Mouse (Mus musculus) hindbrain, embryonic 12.5 days (tissue): ENCODE results near the gene Prkab2. TPM values are rescaled to one million over a fixed set of nuclear protein-coding genes. Genes with fewer than 3 reads are reported as not detected.
A peak's percentile ranks its signal among the peaks of the same experiment; 100 is the strongest.

Experiments used
- ATAC-seq: fragments of 200-750 bp; cut with Nextera tagmentation; 2 replicates; pipeline ENCODE4 v1.8.0; 2017; ENCODE audit warnings: moderate TSS enrichment; ENCODE audit not compliant: low FRiP score
- H3K27ac ChIP-seq: fragments of 300-500 bp; sonication (generic); 2 replicates; pipeline ENCODE4 v1.5.1; 2016; ENCODE audit warnings: mild to moderate bottlenecking
- H3K27me3 ChIP-seq: fragments of 300-500 bp; sonication (generic); 2 replicates; pipeline ENCODE4 v1.6.1; 2016; ENCODE audit warnings: mild to moderate bottlenecking
- H3K36me3 ChIP-seq: fragments of 300-500 bp; sonication (generic); 2 replicates; pipeline ENCODE4 v1.6.1; 2016; ENCODE audit warnings: mild to moderate bottlenecking
- H3K4me1 ChIP-seq: fragments of 300-500 bp; sonication (generic); 2 replicates; pipeline ENCODE4 v1.6.1; 2016
- H3K4me2 ChIP-seq: fragments of 300-500 bp; sonication (generic); replicated peaks from 2 replicates; pipeline ENCODE4 v1.6.1; 2016; ENCODE audit warnings: mild to moderate bottlenecking
- H3K4me3 ChIP-seq: fragments of 300-500 bp; sonication (generic); 2 replicates; pipeline ENCODE4 v1.5.1; 2016; ENCODE audit warnings: mild to moderate bottlenecking
- H3K9ac ChIP-seq: fragments of 300-500 bp; sonication (generic); 2 replicates; pipeline ENCODE4 v1.6.1; 2016; ENCODE audit warnings: mild to moderate bottlenecking, moderate library complexity
- H3K9me3 ChIP-seq: fragments of 300-500 bp; sonication (generic); replicated peaks from 2 replicates; pipeline ENCODE4 v1.6.1; 2016; ENCODE audit warnings: mild to moderate bottlenecking
- WGBS: fragments of 180-500 bp; shearing (Covaris S2); methylation state at CpG from one replicate; pipeline ENCODE4 v1.1.7; 2016; 5-methylcytosine and 5-hydroxymethylcytosine counted together
- polyA plus RNA-seq: library from polyadenylated mRNA; unstranded; fragments of >200 nt; fragmentation: Nextera tagmentation; extraction: Ambion mirVana; gene quantifications from 2 replicates; pipeline ENCODE4 v1.2.1, GENCODE M21; 2016

Prkab2 gene
- polyA plus RNA-seq, 1 experiment from 2014 or later, result 9.3 TPM

DNA sequence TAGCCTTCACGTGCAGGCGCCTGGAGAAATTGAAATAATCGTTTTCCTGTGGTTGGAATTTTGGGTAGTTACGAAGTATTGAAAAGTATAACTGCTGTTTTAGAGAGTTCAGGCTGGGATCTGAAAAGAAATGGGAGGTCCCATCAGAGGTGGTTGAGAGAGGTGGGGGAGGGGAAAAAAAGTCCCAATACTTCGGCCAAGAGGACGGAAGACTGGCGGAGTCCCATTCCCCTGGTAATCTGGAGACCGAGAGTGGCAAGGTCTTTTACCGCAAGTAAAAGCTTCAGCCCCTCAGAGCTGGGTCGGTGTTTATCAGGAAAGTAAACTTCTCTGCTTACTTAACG, 24.1 kb downstream of the Prkab2 start:
- Histone ChIP-seq H3K27ac (no peak overlapping the region), H3K9ac (no peak overlapping the region), H3K4me3 (peak overlapping the region; percentile 36), H3K27me3 (peaks cover 19% of the 10 kb centered on the region), H3K4me2 (peak overlapping the region; percentile 76), H3K9me3 (no peaks in the 10 kb centered on the region), H3K4me1 (peaks cover 16% of the 10 kb centered on the region), H3K36me3 (no peaks in the 10 kb centered on the region)
- WGBS, result 6% methylated on average over 11 of the region's 11 CpGs
- peak; percentile 9; the same call in 1 of the 2 replicates for ATAC-seq

DNA sequence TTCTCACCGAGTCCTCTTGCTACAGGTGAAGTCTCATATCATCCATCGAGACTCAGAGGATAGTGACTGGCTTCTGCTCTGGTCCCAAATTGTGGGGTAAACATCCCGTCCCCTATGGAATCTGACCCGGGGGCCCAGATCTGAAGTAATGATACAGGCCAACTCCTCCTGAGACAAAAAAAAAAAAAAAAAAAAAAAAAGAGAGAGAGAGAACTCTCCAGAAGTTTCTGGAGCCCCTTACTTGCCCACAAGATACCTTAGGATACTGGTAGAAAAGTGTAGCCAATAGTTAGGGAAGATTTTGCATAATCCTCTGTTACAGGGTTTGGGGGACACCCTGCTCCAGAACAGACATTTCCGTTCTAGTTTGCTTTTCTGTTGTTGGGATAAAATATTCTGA, 24.6 kb downstream of the Prkab2 start:
- no peak overlapping the region for H3K4me3 ChIP-seq
- H3K27ac ChIP-seq, result no peak overlapping the region
- peaks cover 19% of the 10 kb centered on the region for H3K27me3 ChIP-seq
- H3K9me3 ChIP-seq, result no peaks in the 10 kb centered on the region
- no peaks in the 10 kb centered on the region for H3K36me3 ChIP-seq
- WGBS, result 25% methylated on average over 5 of the region's 5 CpGs
- peak overlapping the region; percentile 76; the same call in 1 of the 2 replicates for H3K4me2 ChIP-seq
- no peak overlapping the region for H3K9ac ChIP-seq
- peaks cover 16% of the 10 kb centered on the region for H3K4me1 ChIP-seq
- ATAC-seq, result no peak

DNA sequence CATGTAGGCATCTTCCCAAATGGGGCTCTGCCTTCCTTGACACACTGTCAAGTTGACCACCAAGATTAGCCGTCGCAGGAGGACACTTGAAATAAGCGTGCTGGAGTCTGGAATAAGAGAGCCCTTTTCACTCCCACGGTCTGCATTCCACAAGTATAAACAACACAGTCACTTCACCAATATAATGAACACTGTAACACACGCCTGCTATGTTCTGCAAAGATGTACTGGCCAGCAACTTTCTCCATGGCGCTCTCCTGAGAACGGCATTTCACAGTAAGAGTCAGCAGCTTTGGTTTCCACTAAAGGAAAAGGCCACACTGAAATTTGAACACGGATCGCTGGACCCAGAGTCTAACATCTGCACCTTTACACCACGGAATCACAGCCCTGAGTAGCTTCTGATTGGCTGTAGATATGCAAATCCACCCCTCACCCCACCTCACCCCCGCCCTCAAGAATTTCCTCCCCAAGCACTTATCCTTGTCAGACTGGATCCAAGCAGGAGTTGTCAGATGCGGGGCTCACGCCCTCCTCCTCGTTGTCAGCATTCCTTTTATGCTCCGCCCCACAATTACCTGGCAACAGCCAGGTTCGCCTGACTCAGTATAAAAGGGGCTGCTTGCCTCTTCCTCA, 25.7 kb downstream of the Prkab2 start:
- WGBS, result 7% methylated on average over 15 of the region's 16 CpGs
- no peak overlapping the region for H3K9ac ChIP-seq
- peak overlapping the region; percentile 29 for H3K4me2 ChIP-seq
- no peak overlapping the region for H3K4me3 ChIP-seq
- H3K27me3 ChIP-seq, result peaks cover 19% of the 10 kb centered on the region
- H3K27ac ChIP-seq, result no peak overlapping the region
- H3K9me3 ChIP-seq, result no peaks in the 10 kb centered on the region
- ATAC-seq, result no peak
- peaks cover 16% of the 10 kb centered on the region for H3K4me1 ChIP-seq
- H3K36me3 ChIP-seq, result no peaks in the 10 kb centered on the region

DNA sequence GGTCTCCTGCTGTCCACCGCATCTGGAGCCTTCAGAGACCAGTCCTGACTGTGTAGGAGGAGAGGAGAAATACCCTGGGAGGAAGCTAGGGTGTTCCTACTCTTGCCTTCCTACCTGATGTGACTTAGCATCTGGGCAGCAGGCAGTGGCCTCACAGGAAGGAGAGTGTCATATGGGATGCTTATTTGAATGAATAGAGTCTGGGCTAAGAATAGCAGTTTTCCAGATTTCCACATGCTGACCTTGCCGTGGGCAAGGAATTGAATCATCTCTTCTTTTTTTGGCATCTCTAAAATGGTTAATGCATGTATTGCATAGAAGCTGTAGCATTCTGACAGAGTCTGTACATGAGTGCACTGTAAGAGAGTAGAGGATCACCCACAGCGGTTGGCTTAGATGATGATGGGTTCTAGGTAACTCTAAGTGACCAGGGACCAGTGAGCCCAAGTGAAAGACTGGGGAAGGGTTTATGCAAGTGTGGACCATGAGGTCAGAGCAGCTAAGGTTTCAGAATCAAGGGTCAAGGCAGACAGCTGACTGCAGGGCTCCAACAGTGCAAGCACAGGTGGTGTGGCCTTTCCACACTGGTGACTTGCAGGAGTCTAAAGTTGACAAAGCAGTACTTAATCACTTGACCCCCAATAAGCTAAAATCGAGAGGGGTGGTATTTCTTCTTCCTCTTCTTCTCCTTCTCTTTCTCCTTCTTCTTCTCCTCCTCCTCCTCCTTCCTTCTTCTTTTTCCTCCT, 28.6 kb downstream of the Prkab2 start:
- peaks cover 19% of the 10 kb centered on the region for H3K27me3 ChIP-seq
- H3K4me1 ChIP-seq, result peaks cover 15% of the 10 kb centered on the region
- no peaks in the 10 kb centered on the region for H3K9me3 ChIP-seq
- H3K27ac ChIP-seq, result no peak overlapping the region
- H3K4me3 ChIP-seq, result no peak overlapping the region
- no peaks in the 10 kb centered on the region for H3K36me3 ChIP-seq
- H3K9ac ChIP-seq, result no peak overlapping the region
- ATAC-seq, result no peak
- H3K4me2 ChIP-seq, result no peak overlapping the region
- 86% methylated on average over 4 of the region's 4 CpGs for WGBS

DNA sequence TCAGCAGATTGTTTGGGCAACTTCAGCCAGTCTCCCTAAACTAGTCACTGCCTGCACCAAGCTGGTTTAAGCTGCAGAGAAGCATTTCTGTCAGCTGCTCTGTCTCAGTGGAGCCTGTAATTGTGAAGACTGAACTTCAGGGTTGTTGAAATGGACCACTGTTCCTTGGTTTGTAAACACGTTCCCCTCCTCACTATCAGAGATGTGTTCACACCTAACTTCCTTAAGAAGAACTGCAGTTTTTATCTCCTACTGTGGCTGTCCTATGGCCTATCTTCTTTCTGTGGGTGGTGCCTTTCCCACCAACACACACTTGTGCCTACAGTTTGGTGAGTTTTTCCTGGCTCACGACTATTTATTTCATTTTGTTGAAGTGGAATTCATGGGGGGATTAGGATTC, 31.3 kb downstream of the Prkab2 start:
- Histone ChIP-seq H3K27ac (no peak overlapping the region), H3K36me3 (0 out of 2 replicates have a peak, but pooled peaks cover 5% of the 10 kb centered on the region), H3K4me3 (no peak overlapping the region), H3K4me1 (peaks cover 4% of the 10 kb centered on the region; the same call in 1 of the 2 replicates), H3K9ac (no peak overlapping the region), H3K4me2 (no peak overlapping the region), H3K9me3 (no peaks in the 10 kb centered on the region), H3K27me3 (peaks cover 4% of the 10 kb centered on the region)
- 73% methylated on average over 2 of the region's 2 CpGs for WGBS
- no peak for ATAC-seq

- H3K4me1 ChIP-seq, result peaks cover 4% of the 10 kb centered on the region; the same call in 1 of the 2 replicates
- no peak overlapping the region for H3K9ac ChIP-seq
- no peaks in the 10 kb centered on the region for H3K27me3 ChIP-seq
- no peak overlapping the region for H3K4me3 ChIP-seq
- H3K4me2 ChIP-seq, result no peak overlapping the region
- no peak for ATAC-seq
- H3K9me3 ChIP-seq, result no peaks in the 10 kb centered on the region
- H3K27ac ChIP-seq, result no peak overlapping the region
- 60% methylated on average over 7 of the region's 7 CpGs for WGBS
- 0 out of 2 replicates have a peak, but pooled peaks cover 5% of the 10 kb centered on the region for H3K36me3 ChIP-seq
Measured at GRCm38 (mm10) chr3:97690590-97690989, 32.6 kb downstream of the Prkab2 start.

DNA sequence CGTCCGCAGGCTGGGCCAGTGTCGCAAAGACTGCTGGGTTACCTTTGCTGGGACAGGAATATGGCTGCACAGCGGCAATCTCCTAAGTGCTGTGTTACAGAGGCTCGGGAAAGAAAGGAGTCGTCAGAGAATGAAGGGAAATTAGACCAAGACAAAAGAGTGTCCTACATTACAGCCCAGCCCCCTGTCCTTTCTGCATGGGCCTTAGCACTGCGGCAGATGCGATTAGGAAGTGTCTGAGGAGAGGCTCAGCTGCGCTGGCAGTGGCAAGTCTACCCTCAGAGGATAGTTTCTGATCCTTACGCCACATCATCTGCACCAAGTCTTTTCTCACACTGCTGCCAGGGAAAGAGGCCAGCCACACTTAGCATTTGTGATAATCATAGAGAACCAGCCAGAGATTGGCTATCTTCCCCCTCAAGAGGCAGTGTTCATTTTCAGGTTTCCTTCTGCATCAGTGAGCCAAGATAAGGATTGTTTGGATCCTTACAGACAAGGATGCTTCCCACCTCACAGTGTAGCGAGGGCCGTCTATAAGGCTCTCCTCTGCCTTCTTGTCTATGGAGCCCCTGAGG, 33.5 kb downstream of the Prkab2 start:
- no peak overlapping the region for H3K4me2 ChIP-seq
- no peak overlapping the region for H3K4me3 ChIP-seq
- H3K9ac ChIP-seq, result no peak overlapping the region
- WGBS, result 68% methylated on average over 12 of the region's 12 CpGs
- H3K27me3 ChIP-seq, result no peaks in the 10 kb centered on the region
- H3K36me3 ChIP-seq, result 0 out of 2 replicates have a peak, but pooled peaks cover 5% of the 10 kb centered on the region
- no peak for ATAC-seq
- no peak overlapping the region for H3K27ac ChIP-seq
- no peaks in the 10 kb centered on the region for H3K9me3 ChIP-seq
- H3K4me1 ChIP-seq, result peaks cover 4% of the 10 kb centered on the region; the same call in 1 of the 2 replicates

DNA sequence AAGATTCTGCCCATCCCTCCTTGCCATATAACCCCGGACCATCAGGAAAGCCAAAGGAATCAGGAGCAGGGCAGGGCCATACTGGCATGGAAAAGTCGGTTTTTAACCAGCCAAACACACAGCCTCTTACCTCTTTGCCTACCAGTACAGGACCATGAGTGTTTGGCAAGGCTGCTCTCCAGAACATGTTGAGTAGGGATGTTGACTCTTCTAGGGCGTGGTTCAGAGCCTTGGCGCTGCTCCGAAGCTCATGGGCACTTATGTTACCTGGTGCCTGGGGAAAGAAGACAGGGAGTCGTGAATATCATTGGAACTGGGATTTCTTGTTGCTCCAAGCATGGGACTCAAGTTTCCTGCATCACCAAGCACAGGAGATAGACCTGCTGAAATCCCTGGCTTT, 35.8 kb downstream of the Prkab2 start:
- H3K9me3 ChIP-seq, result no peaks in the 10 kb centered on the region
- no peak overlapping the region for H3K4me3 ChIP-seq
- H3K4me2 ChIP-seq, result no peak overlapping the region
- ATAC-seq, result no peak
- WGBS, result 90% methylated on average over 6 of the region's 6 CpGs
- 0 out of 2 replicates have a peak, but pooled peaks cover 5% of the 10 kb centered on the region for H3K36me3 ChIP-seq
- no peak overlapping the region for H3K9ac ChIP-seq
- H3K27ac ChIP-seq, result no peak overlapping the region
- H3K4me1 ChIP-seq, result peaks cover 4% of the 10 kb centered on the region; the same call in 1 of the 2 replicates
- H3K27me3 ChIP-seq, result no peaks in the 10 kb centered on the region

GRCm38 (mm10) chr3:97696866-97697265, 38.9 kb downstream of the Prkab2 start:
- ATAC-seq, result no peak
- 85% methylated on average over 9 of the region's 9 CpGs for WGBS
- H3K36me3 ChIP-seq, result 0 out of 2 replicates have a peak, but pooled peaks cover 5% of the 10 kb centered on the region

DNA sequence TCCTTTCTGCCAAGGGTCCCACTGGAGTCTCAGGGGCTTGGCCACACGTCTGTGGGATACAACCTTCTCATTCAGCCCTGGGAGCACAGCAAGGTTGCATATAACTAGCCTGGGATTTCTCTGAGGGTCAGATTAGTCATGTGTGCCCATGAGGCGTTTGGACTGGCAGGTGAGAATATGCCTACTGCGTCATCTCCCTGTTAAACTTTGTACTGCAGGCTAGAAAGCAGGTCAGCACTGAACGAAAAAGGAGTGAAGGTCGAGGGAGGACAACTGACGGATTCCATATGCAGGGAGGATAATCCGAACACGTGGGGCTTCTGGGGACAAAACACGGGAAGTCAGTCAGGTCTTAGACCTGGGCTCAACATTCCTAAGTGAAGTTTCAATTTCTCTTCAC, 39.3 kb downstream of the Prkab2 start:
- no peak overlapping the region for H3K4me3 ChIP-seq
- no peaks in the 10 kb centered on the region for H3K9me3 ChIP-seq
- no peak overlapping the region for H3K4me2 ChIP-seq
- WGBS, result 74% methylated on average over 9 of the region's 9 CpGs
- ATAC-seq, result no peak
- 0 out of 2 replicates have a peak, but pooled peaks cover 5% of the 10 kb centered on the region for H3K36me3 ChIP-seq
- H3K9ac ChIP-seq, result no peak overlapping the region
- H3K27ac ChIP-seq, result no peak overlapping the region
- no peaks in the 10 kb centered on the region for H3K27me3 ChIP-seq
- no peaks in the 10 kb centered on the region for H3K4me1 ChIP-seq

More at GRCm38 (mm10) chr3:97696866-97697265, 38.9 kb downstream of the Prkab2 start:
- H3K4me3 ChIP-seq, result no peak overlapping the region
- H3K9ac ChIP-seq, result no peak overlapping the region
- no peaks in the 10 kb centered on the region for H3K4me1 ChIP-seq
- H3K27me3 ChIP-seq, result no peaks in the 10 kb centered on the region
- no peaks in the 10 kb centered on the region for H3K9me3 ChIP-seq
- no peak overlapping the region for H3K4me2 ChIP-seq
- no peak overlapping the region for H3K27ac ChIP-seq

- no peak overlapping the region for H3K4me2 ChIP-seq
- H3K4me1 ChIP-seq, result no peaks in the 10 kb centered on the region
- H3K9ac ChIP-seq, result no peak overlapping the region
- no peak overlapping the region for H3K4me3 ChIP-seq
- no peaks in the 10 kb centered on the region for H3K9me3 ChIP-seq
- H3K27me3 ChIP-seq, result no peaks in the 10 kb centered on the region
- WGBS, result 83% methylated on average over 3 of the region's 3 CpGs
- H3K27ac ChIP-seq, result no peak overlapping the region
- H3K36me3 ChIP-seq, result no peaks in the 10 kb centered on the region
- ATAC-seq, result no peak
Measured at GRCm38 (mm10) chr3:97699061-97699460, 41.1 kb downstream of the Prkab2 start.

DNA sequence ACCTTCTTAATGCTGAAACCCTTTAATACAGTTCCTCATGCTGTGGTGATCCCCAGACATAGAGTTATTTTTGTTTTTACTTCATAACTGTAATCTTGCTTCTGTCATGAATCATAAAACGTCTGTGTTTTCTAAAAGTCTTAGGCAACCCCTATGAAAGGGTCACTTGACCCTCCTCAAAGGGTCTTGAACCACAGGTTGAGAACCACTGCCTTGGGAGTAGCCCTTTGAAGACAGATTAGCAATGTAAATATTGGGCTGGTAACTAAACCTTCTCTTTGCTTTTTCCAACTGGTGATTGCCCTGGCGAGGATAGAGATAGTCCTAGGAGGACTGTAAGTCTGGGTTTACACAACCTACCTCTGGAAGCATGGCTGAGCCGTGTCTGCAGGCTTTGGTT, 43.2 kb downstream of the Prkab2 start:
- 78% methylated on average over 3 of the region's 3 CpGs for whole genome bisulfite sequencing
- no peak for ATAC-seq
- H3K27me3 ChIP-seq, result no peaks in the 10 kb centered on the region
- H3K4me2 ChIP-seq, result no peak overlapping the region
- H3K9me3 ChIP-seq, result no peaks in the 10 kb centered on the region
- H3K36me3 ChIP-seq, result no peaks in the 10 kb centered on the region
- H3K27ac ChIP-seq, result no peak overlapping the region
- no peaks in the 10 kb centered on the region for H3K4me1 ChIP-seq
- no peak overlapping the region for H3K9ac ChIP-seq
- no peak overlapping the region for H3K4me3 ChIP-seq
